Mouse (Mus musculus) lung, postnatal 0 days (tissue): ENCODE results near the gene Ptges3.

Experiments used
- CTCF ChIP-seq: IDR thresholded peaks from 2 replicates; pipeline ENCODE4 v1.5.1; 2016; ENCODE audit warnings: antibody characterized with exemption, mild to moderate bottlenecking
- EP300 ChIP-seq: IDR thresholded peaks from 2 replicates; pipeline ENCODE4 v1.6.1; 2016; ENCODE audit warnings: antibody characterized with exemption, mild to moderate bottlenecking, control low read depth

DNA sequence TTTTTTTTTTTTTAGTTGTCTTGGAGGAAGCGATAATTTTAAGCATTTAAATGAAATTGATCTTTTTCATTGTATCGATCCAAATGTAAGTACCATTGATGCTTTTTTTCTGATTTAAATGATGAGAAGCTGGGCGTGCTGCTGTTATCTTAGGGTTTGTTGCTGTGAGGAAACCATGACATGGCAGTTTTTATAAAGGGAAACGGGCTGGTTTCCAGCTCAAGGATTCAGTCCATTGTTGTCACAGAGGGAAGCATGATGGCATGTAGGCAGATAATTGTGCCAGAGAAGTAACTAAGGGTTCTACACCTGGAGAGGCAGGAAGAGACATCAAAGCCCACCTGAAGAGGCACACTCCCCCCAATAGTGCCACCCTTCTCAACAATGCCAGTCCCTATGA is 10.4 kb downstream of the Ptges3 start:
- no peak for TF ChIP-seq CTCF
- no peak for TF ChIP-seq EP300
